Mouse (Mus musculus): ENCODE measurements around the gene Klhl32.

The Klhl32 gene

DNA sequence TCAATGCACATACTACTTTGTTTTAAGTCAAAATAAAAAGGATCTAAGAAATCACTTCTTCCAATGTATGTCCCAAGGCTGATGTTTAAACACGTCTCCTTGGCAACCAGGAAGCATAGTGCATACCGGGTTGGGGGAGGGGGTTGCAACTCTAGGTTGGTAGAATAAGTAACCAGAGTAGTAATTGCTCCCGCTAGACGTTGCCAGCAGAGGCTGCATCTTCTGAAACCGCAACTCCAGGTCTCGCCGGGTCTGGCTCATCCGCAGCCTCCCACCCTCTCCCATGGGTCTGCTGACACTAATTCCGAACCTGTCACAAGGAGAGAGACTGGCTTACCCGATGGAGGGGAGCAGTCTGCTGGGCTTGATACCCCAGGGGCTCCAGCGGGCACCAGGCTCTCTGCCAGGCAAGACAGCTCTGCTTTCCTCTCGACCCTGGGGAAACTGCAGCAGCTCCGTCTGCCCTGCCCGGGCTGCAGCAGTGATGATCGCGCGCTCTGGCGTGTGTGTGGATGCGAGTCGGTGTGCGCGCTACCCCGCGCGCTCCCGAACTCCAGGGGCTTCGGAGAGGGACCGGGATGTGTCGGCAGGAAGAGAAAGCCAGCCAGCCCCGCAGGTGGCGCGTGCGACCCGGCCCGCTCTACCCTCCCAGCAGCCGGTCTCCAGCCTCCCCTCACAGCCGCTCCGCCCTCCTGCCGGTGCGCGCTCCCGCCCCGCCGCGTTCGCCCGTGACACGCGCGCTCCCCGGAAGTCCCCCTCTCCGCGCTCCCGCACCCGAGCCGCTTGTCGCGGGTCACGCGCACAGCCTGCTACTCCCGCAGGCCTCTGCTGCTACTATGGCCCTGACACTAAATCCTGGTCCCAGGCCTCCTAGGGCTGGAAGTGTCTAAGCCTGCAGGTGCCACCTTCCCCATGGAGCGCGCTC lies at the start of gene Klhl32:
Klhl32 (minus strand) TSS at position 724 of the 925 bp plus-strand sequence.
- peak; percentile 60 for DNase-seq (ENCODE audit: low read depth, low spot score)

DNA sequence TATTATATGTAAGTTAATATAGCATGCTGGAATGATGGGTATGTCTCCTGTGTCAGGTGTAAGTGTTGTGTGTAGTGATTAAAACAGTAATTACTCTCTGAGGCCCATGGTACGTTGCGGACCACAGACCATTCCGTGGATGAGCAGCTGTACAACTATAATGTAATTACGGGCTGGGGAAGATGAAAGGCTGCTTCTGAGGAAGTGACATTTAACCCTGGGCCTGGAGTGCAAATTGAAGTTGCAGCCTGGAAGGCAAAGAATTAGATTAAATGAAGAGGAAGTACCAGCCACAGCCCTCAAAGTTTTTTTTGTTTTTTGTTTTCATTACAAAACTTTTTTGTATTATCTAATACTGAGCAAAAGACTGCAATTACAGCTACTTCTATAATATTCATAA lies 48.2 kb upstream of the Klhl32 start:
- no peak for DNase-seq (ENCODE audit: low read depth, low spot score)

DNA sequence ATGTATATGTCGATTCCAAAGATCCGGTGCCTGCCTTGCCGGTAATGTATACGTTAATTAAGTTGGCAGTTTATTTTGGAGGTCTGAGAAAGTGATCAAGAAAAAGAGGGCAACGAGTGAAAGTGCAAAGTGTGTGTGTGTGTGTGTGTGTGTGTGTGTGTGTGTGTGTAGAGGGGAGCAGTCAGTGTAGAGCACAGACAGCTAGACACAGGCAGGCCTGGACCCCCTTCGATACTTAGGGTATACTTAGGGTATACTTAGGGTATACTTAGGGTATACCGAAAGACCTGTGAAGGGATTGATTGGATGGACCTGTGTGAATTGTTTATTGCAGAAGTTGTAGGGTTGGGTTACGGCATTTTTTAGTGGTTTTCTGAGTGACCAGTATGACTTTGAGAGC lies 47.7 kb upstream of the Klhl32 start:
- no peak for DNase-seq (ENCODE audit: low read depth, low spot score)

GRCm38 (mm10) chr4:24897851-24898515 lies 47.1 kb upstream of the Klhl32 start, which contains the start of gene Ndufaf4:
TSS of gene Ndufaf4 (plus strand) at chr4:24898083.
- peak; percentile 95 for DNase-seq (ENCODE audit: low read depth, low spot score)

GRCm38 (mm10) chr4:24897351-24897750 lies 46.4 kb upstream of the Klhl32 start:
- DNase-seq (ENCODE audit: low read depth, low spot score), result no peak

GRCm38 (mm10) chr4:24896829-24897228 lies 45.9 kb upstream of the Klhl32 start:
- DNase-seq (ENCODE audit: low read depth, low spot score), result peak; percentile 60

DNA sequence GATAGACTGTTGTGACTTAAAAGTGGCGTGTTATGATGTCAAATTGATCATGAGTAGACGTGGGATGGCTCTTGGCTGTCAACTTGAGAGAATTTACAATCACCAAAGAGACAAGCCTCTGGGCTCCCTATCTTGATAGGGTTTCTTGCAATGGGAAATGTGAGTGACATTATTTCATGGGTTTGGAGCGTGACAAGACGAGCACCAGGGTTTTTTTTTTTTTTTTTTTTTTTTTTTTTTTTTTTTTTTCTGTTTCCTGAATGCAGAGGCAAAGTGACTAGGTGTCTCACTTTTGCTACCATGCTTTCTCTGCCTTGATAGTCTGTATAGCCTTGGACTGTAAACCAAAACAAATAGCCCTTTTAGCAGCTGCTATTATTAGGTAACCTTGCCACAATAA lies 43.7 kb upstream of the Klhl32 start:
- no peak for DNase-seq (ENCODE audit: low read depth, low spot score)

DNA sequence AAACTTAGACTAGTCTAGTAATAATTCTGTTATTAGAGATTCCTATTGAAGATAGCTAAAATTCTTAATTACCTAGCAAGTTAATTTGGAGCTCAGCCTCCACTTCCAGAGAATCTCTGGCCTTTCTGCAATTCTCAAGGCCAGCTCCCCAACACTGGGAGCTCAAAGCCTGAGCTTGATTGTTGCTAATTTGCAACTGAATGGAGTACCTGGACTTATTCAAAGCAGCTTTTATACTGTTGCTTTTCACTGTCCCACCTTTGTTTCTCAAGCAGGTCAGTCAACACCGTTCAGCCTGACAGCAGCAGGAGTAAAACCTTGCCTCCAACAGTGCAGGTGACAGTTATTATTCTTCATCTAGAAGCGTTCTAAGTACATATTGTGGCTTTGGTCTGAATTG lies 41.4 kb upstream of the Klhl32 start:
- peak; percentile 71 for DNase-seq (ENCODE audit: low read depth, low spot score)

GRCm38 (mm10) chr4:24889386-24889785 lies 38.5 kb upstream of the Klhl32 start:
- peak; percentile 42 for DNase-seq (ENCODE audit: low read depth, low spot score)

- no peak for DNase-seq (ENCODE audit: low read depth, low spot score)
These were observed 18.3 kb upstream of the Klhl32 start for GRCm38 (mm10) chr4:24869230-24869629.

GRCm38 (mm10) chr4:24865691-24866090 lies 14.8 kb upstream of the Klhl32 start:
- DNase-seq (ENCODE audit: low read depth, low spot score), result no peak

DNA sequence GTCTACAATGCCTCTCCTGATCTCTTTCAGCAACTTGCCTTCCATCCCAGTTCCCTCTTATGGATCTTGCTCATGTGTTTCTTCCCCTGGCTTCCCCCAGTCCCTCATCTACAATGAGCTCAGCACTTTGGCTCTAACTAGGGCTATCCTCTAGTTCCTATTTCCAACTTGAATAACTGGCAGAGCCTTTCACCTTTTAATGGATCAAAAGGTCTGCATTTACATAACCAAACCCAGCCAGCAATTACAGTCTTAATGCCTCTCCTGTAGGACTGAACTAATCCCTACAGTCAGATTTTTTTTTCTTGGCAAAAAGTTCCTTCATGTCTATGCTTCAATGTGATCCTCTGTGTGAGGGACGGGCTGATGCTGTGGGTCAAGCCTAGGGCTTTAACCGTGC lies 3.5 kb downstream of the Klhl32 start:
- no peak for DNase-seq (ENCODE audit: low read depth, low spot score)

DNA sequence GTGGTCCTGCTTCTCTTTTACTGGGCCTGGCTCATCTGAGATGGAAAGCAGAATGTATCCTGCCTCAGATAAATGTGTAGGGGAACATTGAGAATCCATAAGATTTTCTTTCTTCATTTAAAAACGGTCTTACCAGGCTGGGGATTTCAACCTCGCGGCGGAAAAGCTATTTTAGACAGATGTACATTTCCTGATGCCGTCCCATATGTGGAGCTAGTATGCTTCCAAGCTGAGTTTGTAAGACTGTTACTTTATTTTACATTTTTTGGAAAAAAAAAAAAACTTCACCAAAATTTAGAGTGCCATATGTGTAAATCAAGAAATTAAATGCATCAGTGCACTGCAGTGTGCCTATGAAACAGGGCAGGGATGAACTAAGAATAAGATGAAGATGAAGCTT lies 5.4 kb downstream of the Klhl32 start:
- no peak for DNase-seq (ENCODE audit: low read depth, low spot score)

DNA sequence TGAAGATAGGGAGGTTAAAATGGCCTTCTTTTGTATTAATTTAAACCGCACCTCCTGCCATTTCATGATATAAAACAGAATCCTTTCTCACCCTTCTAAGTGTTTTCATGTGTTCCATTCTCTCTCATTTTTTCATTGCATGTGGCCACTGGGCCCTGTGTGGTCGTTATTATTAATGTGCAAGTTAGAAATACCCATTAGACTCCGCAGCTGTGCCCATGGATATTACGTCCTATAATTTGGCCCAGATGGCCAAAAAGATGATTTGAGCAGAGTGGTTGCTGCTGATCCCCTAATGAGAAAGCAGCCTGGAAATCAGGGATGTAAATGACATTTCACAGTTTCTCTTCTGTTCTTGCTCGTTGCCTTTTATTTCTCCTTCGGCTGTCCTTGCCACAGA lies 12.4 kb downstream of the Klhl32 start:
- no peak for DNase-seq (ENCODE audit: low read depth, low spot score)

- no peak for DNase-seq (ENCODE audit: low read depth, low spot score)
These were observed 15.4 kb downstream of the Klhl32 start for GRCm38 (mm10) chr4:24835555-24835954.

- DNase-seq (ENCODE audit: low read depth, low spot score), result no peak
These were observed 42.6 kb downstream of the Klhl32 start for GRCm38 (mm10) chr4:24808316-24808715.

- no peak for DNase-seq (ENCODE audit: low read depth, low spot score)
These were observed 49.0 kb downstream of the Klhl32 start for GRCm38 (mm10) chr4:24801881-24802280.

DNA sequence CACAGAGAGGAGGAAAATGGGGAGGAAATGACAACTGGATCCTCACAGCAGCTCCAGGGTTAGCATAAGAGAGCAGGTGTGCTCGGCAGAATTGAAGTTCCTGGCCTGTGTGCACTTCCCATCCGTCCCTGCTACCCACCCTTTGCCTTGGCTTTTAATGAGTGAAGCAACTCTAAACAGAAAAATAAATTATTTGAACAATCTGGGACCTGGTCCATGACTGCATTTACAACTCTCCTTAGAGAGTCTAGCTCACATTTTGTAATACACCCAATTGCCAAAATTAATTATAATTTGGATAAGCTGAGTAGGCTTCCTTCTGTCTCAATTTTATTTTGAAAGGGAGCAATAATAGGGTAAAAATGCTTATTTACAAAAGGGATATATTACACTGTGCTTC lies 49.6 kb downstream of the Klhl32 start:
- DNase-seq (ENCODE audit: low read depth, low spot score), result no peak

GRCm38 (mm10) chr4:24800345-24800936 lies 50.5 kb downstream of the Klhl32 start:
- no peak for DNase-seq (ENCODE audit: low read depth, low spot score)

GRCm38 (mm10) chr4:24799037-24799436 lies 51.9 kb downstream of the Klhl32 start:
- no peak for DNase-seq (ENCODE audit: low read depth, low spot score)

DNA sequence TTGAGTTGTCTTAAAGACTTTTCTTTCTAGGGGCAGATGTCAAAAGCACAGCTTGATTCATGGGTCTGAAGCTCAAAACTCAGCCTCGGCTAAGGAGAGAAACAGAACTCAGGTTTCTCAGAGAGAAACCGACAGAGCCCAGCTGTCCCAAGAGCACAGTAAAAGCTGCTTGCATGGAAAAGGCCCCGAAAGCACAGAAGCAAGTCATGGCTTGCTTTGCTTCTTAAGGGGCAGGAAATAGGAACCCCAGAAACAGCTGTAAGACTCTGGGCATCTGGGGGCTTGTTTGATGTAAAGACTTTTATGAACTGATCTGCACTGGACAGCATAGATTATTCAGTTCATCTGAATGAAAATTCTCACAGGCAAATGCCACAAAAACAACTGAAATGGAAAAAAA lies 53.1 kb downstream of the Klhl32 start:
- DNase-seq (ENCODE audit: low read depth, low spot score), result no peak

- no peak for DNase-seq (ENCODE audit: low read depth, low spot score)
These were observed 53.6 kb downstream of the Klhl32 start for GRCm38 (mm10) chr4:24797280-24797679.
